Mouse (Mus musculus) brain, embryonic 18.5 days (tissue): Measurements from ENCODE around the gene Timm29.
"Not testable (repeated sequence)": the region's sequence is repeated elsewhere in the genome, so short reads cannot be mapped to it uniquely, and the experiment has no call there.

Experiments used
- DNase-seq: peaks from one replicate; pipeline ENCODE4 v3.0.0-alpha.2; 2012; ENCODE audit warnings: low read depth, low spot score

Timm29 gene

GRCm38 (mm10) chr9:21578226-21578625 is 14.3 kb upstream of the Timm29 start:
- no peak for DNase-seq

DNA sequence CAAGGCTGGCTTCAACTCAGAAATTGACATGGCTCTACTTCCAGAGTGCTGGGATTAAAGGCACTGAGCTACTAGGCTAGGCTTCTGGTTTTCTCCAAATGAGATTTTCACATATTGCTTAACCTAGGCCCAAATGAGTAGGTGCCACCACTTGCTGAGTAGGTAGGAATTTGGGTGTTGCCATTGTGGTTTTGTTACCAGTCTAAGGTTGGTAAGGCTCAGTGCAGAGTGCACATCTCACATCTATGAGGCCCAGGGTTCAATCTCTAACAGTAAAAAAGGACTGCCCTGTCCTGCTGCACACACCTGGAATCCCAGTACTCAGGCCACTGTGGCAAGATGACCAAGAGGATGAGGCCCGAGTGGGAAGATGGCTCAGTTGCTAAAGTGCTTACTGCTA is 7.1 kb upstream of the Timm29 start:
- no peak for DNase-seq

- no peak for DNase-seq
Measured at GRCm38 (mm10) chr9:21587678-21588349, 4.7 kb upstream of the Timm29 start.

DNA sequence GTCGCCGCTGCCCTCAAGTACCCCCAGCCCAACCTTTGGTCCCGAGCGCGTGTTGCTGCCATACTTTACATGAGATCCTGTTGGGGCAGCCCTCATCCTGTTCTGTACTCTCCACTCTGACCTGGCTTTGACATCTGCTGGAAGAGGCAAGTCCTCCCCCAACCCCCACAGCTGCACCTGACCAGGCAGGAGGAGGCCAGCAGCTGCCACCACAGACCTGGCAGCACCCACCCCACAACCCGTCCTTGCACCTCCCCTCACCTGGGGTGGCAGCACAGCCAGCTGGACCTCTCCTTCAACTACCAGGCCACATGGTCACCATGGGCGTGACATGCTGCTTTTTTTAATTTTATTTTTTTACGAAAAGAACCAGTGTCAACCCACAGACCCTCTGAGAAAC is 4.2 kb upstream of the Timm29 start:
- no peak for DNase-seq

GRCm38 (mm10) chr9:21589538-21589937 is 3.0 kb upstream of the Timm29 start:
- DNase-seq = no peak

GRCm38 (mm10) chr9:21591127-21591830 is 1.2 kb upstream of the Timm29 start:
- DNase-seq = no peak

DNA sequence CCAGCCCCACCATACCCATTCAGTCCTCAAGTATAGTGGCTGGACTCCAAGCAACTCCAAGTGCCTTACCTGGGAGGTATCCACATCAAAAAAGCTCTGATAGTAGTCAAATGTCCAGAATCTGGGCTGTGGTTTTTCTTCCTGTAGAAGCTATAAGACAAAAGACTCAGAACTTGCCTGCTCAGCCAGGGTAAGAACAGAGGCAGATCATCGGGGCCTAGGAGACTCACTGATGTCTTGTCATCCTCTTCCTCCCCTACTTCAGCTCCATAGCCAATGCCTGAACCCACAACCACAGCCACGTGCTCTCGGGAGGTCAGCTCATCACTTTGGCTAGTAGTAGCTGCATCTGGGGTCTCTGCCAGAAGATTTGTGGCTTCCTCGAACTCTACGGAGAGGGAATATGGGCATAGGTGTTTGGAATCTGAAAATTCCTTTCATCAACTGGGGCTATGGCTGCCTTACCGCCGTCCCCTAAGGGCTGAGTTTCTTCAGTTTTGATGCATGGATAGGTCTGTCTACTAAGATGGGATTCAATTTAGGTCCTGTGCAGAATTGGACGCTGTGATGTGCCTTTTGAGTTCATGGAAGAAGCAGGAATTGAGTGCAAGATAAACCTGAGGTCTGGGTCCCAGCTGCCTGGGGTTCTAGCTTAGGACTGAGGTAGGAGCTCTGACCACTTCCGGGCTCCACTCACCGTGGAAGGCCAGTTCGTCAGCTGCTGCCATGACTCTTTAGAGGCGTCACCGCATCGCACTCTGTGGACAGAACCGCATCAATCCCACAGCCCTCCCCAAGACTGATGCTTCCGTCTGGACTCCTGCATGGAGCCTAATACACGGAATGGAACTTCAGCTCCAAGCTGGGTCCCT is 455 bp upstream of the Timm29 start:
- DNase-seq = no peak

GRCm38 (mm10) chr9:21593122-21593721 is 700 bp downstream of the Timm29 start:
- no peak for DNase-seq

DNA sequence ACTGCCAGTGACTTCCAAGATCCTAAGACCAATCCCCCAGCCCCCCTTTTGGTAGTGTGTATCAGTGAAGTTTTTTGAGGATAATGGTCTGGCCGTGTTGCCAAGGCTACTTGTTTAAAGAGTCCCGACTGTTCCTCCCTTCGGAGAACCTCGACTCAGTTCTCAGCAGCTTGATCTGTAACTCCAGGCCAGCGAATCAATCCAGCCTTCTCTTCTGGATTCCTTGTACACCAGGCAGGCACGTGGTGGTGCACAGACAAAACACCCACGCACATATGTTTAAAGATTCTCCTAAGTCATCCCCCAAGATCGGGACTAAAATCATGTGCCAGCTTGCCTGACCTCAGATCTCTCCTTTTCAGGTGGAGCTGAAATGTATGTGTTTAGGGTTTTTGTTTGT is 1.8 kb downstream of the Timm29 start:
- DNase-seq = not testable (repeated sequence)

DNA sequence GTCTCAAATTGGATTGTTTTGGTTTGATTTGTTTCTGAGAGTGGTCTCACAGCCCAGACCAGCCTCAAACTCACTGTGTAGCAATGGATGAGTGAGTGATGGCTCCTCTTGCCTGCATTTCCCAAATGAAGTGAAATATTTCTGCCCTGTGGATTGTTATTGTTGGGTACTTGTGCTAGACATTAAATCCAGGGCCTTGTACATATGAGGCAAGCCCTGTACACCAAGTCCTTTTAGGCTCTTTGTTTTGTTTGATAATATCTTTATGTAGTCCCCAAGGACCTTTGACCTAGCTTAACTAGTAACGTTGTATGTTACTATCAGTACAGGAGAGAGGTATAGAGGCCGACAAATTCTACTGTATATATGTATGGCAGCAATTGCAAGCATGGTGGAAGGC is 2.3 kb downstream of the Timm29 start:
- no peak for DNase-seq

DNA sequence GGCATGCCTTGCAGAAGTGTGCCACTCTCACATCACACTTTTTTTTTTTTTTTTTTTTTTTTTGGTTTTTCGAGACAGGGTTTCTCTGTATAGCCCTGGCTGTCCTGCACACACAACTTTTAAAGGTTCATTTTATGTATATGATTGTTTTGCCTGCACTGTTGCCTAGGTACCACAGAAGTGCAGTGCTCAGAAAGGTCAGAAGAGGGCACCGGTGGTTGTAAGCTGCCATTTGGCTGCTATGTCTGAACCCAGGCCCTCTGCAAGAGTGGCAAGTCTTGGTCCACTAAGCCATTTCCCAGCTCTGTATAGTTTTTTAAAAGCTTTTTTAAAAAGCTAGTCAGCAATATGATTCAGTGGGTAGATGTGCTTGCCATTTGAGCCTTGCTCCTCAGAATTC is 5.7 kb downstream of the Timm29 start:
- no peak for DNase-seq

GRCm38 (mm10) chr9:21600186-21600585 is 7.7 kb downstream of the Timm29 start:
- no peak for DNase-seq

DNA sequence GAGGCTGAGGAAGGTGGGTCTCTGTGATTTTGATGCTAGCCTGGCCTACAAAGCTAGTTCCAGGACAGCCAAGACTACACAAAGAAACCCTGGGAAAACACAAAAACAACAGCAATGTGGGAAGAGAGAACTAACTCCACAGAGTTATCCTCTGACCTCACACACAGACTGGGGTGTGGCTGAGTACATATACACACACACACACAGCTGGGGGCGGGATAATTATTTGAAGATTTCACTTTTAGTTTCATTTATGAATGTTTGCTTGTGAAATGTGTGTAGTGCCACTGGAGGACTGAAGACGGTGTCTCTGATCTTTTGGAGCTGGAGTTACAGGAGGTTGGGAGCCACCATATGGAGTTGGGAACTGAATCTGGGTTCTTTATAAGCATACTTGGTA is 8.6 kb downstream of the Timm29 start:
- no peak for DNase-seq

GRCm38 (mm10) chr9:21601722-21602399 is 9.3 kb downstream of the Timm29 start:
- DNase-seq = no peak

GRCm38 (mm10) chr9:21604119-21604518 is 11.6 kb downstream of the Timm29 start:
- no peak for DNase-seq

- no peak for DNase-seq
Measured at GRCm38 (mm10) chr9:21605865-21606264, 13.3 kb downstream of the Timm29 start.

GRCm38 (mm10) chr9:21606648-21607047 is 14.1 kb downstream of the Timm29 start:
- no peak for DNase-seq

- no peak for DNase-seq
Measured at GRCm38 (mm10) chr9:21609861-21610260, 17.3 kb downstream of the Timm29 start.

DNA sequence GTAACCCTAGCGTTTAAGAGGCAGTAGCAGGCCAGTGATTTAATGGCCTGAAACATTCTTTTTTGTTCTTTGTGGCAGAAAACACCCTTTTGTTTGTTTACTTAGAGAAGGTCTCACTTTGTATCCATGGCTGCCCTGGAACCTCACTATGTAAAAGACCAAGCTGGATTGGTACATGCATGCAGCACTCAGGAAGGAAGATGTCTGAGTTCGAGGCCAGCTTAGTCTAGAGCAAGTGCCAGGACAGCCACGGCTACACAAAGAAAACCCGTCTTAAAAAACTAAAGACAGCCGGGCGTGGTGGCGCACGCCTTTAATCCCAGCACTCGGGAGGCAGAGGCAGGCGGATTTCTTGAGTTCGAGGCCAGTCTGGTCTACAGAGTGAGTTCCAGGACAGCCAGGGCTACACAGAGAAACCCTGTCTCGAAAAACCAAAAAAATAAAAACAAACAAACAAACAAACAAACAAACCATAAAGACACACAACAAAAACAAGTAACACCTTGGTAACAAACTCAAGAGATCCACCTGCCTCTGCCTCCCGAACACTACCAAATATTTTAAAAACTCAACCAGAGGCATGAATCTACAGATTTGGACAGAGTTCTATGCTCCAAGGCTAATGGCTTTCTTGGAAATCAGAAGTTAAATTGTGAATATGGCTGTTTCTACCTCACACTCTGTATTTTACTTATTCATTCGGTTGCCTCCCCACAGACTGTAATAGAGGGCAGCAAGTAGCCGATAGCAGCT is 22.5 kb downstream of the Timm29 start:
- DNase-seq = no peak

DNA sequence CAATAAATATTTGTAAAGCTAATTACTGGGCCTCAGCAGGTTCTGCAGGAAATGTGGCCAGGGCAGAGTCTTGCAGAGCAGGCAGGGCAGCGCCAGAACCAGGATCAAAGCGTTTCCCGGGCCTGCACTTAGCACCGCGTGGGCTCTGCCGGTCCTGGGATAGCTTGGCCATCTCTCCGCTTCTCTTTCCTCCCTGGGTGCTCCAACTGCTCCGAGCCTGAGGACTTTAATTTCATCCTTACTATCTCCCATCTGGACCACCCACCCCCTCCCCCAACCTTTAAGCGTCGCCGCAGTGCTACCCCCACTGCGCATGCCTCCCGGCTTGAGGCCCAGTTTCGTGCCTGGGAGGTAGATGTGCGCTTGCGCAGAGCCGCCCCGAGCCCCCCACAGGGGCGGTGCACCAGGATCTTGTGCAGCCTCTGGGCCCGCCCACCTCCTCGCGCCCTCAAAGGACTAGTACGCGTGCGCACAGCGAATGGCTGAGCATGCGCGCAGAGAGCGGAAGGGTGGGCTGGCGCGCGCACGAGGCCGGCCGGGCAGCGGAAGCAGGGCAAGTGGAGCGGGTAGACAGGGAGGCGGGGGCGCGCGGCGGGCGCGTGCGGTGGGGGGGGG is 23.2 kb downstream of the Timm29 start, which contains the start of gene Smarca4:
Smarca4 (plus strand) TSS at position 553 of the 615 bp plus-strand sequence.
- peak; percentile 99 for DNase-seq
